Mouse (Mus musculus) megakaryocyte-erythroid progenitor cell, adult 5 weeks (primary cell): ENCODE data around the gene Trim31. TPM values are rescaled to one million over a fixed set of nuclear protein-coding genes. Genes with fewer than 3 reads are reported as not detected.

Experiments
- polyA plus RNA-seq: library from polyadenylated mRNA; stranded (reverse); fragments of >175 nt; gene quantifications from 2 replicates; pipeline ENCODE4 v1.2.3, GENCODE M21; 2012

Gene Trim31
- polyA plus RNA-seq: not detected in 2 replicates

DNA sequence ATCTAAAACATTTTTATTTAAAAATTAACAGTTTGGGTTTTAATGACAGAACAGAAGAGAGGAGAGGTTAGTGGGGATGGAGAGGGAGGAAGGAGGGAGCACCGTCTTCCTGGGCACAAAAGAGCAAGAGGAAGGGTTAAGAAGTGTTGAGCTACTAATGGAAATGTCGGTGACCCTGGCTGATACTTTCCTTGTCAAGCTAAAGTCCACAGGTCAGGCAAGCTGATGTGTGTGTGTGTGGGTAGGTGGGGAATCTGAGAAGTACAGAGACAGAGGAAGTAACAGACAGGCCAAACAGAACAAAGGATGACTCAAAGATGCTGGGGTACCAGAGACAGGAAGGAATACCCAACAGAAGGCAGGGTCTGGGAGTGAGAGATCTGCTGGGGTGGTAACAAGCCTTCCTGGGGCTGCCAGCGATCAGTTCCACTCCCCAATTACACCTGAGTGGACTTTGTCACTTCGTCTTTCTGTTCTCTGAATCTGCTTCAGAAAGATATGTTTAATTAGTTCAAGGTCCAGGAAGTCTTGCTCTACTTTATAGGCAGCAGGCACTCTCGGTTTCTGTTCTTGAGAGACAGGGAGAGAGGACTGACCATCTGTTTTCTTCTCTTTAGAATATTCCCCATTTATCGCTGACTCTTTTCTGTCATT lies at the start of gene Trim31:
TSS of gene Trim31 (plus strand) at position 567 of the 654 bp plus-strand sequence.

DNA sequence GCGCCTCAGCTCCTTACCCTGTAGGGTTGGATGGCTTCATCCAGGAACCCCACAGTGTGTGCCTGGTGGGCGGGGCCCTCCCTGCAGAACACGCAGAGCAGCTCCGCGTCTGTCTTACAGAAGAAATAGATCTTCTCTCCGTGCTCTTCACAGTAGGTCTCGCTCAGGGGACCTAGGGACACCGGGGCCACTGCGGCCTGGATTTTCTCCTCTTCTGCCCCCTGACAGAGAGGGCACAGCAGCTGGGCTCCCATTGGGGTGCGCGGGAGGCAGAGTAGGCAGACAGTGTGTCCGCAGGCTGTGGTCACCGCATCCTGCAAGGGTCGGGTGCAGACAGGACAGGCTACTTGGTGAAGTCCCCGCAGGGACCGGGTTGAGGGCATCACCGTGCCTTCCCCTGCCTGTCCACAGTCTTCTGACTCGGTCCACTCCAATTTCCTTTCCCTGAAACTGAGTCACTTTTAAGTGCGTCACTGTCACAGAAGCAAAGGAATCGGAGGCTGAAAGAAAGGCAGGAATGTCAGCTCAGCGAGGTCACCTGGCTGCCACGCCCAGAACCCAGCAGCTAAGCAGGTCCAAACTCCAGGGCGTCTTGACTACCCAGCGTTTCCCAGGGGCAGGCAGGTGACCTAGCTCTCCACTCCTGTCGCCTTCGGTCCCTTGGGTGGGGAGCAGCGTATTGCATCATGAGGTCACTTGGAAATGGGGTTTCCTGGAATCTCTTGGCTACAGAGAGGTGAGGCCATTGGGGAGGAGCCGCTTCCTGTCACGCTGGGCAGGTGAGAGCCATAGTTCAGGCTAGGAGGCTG lies 31.0 kb upstream of the Trim31 start, which contains the start of gene Trim15:
TSS of gene Trim15 (minus strand) at position 492 of the 809 bp plus-strand sequence.

DNA sequence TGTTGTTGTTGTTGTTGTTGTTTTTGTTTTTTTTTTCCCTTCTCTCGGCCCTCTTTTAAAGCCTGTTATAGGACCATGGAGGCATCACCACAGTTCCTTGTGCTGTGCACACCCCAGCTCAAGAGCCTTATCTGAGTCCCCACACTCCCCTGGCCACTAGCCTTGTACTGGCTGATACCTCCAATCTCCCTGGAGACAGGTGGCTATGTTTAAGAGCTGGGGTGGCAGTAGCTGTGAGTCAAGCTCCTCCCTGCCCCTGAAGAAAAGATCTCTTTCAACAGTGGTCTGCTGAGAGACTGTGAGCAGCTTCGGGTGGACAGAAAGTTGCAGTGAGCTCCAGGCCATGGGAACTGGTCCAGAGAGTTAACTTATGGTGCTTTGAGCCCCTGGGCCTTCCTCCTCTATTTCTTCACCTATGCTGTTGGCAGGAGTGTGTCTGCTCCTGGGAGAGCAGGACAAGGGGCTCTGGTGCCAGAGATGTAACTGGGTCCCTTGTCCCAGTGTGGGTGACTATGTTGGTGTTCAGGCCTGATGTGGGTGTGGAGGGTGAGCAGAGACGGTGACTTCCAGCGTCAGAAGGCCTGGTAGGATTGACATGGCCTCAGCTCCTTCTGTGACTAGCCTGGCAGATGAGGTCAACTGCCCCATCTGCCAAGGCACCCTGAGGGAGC lies 28.5 kb upstream of the Trim31 start, which contains the start of gene Trim10:
TSS of gene Trim10 (plus strand) at position 291 of the 671 bp plus-strand sequence.

DNA sequence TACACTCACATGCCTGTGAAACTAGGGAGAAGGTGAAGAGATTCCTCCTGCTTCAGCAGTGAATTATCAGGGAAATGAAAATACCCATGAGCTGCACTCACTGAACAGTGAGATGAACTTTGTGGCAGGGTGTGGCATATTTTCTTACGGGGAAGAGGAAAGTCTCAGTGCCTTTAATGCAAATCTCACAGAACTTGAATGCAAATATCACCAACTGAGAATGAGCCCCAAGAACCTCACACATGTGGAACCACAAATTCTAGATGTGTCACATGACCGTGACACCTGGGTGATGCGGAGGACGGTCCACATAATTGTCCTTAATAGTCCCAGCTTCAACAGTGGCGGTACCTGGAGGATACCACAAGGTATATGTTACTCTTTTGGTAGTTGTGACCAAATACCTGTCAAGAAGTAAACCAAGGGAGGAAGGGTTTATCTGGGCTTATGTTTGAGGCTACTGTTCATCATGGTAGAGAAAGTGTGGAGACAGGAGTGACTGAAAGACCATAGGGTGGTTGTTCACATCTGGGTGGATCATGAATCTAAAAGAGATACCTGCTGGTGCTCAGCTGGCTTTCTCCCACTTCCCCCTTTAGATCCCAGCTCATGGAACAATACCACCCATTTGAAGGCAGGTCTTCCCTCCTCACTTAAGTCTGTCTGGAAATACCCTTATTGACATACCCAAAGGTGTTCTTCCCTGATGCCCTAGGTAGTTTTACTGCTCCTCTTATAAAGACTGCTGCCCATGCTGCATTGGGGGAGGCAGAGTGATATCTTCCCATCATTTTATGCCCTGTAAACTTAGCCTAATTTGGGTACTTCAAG lies 7.6 kb upstream of the Trim31 start, which contains the start of gene Trim40:
TSS of gene Trim40 (minus strand) at position 51 of the 831 bp plus-strand sequence.

DNA sequence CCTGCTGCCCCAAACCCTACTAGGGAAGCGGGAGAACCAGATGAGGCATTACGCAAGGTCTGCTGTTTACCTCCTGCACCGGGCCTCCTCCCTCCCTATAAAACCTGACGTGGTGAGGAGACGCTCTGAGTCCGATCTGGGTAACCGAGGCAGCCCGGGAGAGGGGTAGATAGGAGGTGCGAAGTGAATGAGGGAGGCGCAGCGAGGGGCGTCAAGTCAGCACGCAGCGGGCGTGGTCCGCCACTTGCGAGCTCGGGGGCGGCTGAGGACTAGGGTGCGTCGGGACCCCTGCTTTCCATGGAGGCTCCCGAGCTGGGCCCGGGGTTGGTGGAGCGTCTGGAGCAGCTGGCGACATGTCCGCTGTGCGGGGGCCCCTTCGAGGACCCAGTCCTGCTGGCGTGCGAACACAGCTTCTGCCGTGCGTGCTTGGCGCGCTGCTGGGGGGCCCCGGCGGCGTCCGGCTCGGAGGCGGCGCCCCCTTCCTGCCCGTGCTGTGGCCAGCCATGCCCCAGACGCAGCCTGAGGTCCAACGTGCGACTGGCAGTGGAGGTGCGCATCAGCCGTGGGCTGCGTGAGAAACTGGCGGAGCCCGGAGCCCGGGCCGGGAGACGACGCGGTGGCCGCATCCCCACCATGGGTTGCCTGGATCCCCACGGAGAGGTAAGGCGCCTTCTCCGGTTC lies 45.0 kb downstream of the Trim31 start, which contains the start of gene Rnf39:
TSS of gene Rnf39 (plus strand) at position 128 of the 681 bp plus-strand sequence.

DNA sequence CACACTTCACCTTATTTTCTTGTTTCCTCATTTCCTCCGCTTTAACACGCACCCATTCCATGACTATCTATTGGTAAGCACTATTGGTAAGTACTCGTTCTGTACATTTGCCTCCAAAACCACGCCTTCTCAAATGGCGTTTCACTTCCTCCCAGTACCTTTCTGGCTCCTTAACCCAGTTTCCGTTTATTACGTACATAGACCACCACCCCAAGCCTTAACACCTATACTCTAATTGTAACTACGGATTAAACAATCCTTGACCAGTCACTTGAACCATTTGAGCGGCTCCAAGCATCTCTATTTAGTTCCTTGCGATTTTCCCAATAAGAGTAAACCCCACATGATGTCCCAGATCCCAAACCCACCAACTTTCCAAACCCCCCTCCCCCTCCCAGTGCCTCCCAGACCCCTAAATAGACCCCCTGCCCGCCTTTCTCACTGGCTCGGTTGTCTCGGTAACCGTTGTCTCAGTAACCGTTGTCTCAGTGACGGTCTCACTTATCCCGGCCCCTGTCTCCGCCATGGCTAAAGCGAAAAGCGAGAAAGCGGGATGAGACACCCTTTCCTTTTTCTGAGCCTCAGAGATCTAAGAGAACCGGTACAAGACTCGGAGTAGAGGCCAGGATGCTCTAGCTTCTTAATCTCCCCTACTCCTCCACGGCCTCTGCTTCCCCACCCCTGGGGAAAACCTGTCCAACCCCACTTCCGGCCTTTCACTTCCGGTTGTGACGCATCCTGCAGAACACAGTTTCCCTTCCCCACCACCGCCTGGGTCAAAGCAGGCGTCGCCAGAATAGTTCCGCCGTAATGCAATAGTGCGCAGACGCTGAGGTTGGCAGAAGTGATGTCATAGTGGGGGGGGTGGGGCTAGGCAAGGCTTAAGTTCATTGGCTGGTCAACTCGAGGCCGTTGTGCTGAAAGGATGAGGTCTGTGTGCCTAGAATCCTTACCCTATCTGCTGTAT lies 53.3 kb downstream of the Trim31 start, which contains the start of gene Ppp1r11:
TSS of gene Ppp1r11 (minus strand) at position 761 of the 967 bp plus-strand sequence.

DNA sequence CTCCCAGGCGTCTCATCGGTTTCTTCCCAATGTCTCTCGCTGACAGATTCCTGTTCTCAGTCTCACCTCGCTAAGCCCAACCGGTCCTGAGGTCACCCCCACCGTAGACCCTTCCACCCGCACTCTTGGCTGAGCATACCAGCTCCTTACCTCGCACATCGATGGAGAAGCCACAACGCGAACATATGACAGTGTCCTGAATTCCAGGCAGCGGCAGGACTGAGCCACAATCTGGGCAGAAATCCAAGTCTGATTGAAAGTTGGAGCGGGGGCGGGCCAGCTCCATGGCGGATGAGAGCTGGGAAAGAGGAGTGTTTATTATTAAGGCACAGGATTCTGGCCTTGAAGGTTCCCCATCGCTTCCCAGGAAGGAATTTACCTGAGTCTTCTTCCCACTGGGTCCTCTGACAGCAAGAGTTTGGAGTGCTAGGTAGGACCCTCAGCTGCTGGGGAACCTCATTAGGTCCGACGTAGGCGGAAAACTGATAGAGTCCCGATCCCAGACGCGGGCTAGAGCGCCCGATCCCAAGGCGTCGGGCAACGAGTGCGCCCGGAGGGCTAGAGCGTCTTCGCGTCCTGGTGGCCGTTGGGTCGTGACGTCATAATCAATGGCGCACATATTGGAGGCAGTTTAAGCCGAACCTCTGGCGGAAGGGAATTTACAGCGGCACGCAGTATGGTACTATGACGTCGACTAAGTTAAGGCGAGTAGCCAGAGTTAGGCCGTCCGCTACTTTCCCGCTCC lies 60.3 kb downstream of the Trim31 start, which contains the start of the genes Znrd1 and Znrd1as:
TSS of gene Znrd1 (minus strand) at position 561 of the 745 bp plus-strand sequence.
TSS of gene Znrd1as (plus strand) at position 594 of the 745 bp plus-strand sequence.

Other genes with a start within 250 kb of the Trim31 start
- not detected in 2 replicates for gene H2-M1, start 225.9 kb upstream of the Trim31 start, polyA plus RNA-seq
- gene H2-M10.5, start 125.2 kb upstream of the Trim31 start, polyA plus RNA-seq: not detected in 2 replicates
- gene H2-M10.6, start 85.9 kb upstream of the Trim31 start, polyA plus RNA-seq: not detected in 2 replicates
- 19.3 and 20.1 TPM in 2 replicates for gene Trim26, start 61.0 kb upstream of the Trim31 start, polyA plus RNA-seq
- gene Trim15, start 30.9 kb upstream of the Trim31 start, polyA plus RNA-seq: not detected in 2 replicates
- gene Trim10, start 28.5 kb upstream of the Trim31 start, polyA plus RNA-seq: 0.89 and 1.6 TPM in 2 replicates
- gene Trim40, start 8.0 kb upstream of the Trim31 start, polyA plus RNA-seq: not detected in 2 replicates
- gene Rnf39, start 44.8 kb downstream of the Trim31 start, polyA plus RNA-seq: 0.09 and 0.45 TPM in 2 replicates
- 125 and 144 TPM in 2 replicates for gene Ppp1r11, start 53.6 kb downstream of the Trim31 start, polyA plus RNA-seq
- 2.9 and 3.1 TPM in 2 replicates for gene Znrd1, start 60.4 kb downstream of the Trim31 start, polyA plus RNA-seq
- 0.18 TPM in 1 of 2 replicates, not detected in the other for gene Znrd1as, start 60.5 kb downstream of the Trim31 start, polyA plus RNA-seq
- gene 2410137M14Rik, start 83.1 kb downstream of the Trim31 start, polyA plus RNA-seq: not detected in 2 replicates
- gene H2-M5, start 91.4 kb downstream of the Trim31 start, polyA plus RNA-seq: 0.12 TPM in 1 of 2 replicates, not detected in the other
- 0.46 and 0.68 TPM in 2 replicates for gene Zfp57, start 103.0 kb downstream of the Trim31 start, polyA plus RNA-seq
- gene Mog, start 125.3 kb downstream of the Trim31 start, polyA plus RNA-seq: not detected in 2 replicates
- gene Gabbr1, start 147.8 kb downstream of the Trim31 start, polyA plus RNA-seq: 35.7 and 37.7 TPM in 2 replicates
- not detected in 2 replicates for gene Olfr90, start 190.4 kb downstream of the Trim31 start, polyA plus RNA-seq
- not detected in 2 replicates for gene Olfr91, start 200.2 kb downstream of the Trim31 start, polyA plus RNA-seq
- gene Olfr92, start 222.0 kb downstream of the Trim31 start, polyA plus RNA-seq: not detected in 2 replicates